Mouse (Mus musculus) MEL-GATA-1-ER (cell line): Measurements from ENCODE around the gene Prss35.

Experiments
- DNase-seq: peaks from one replicate; pipeline ENCODE4 v3.0.0-alpha.2; 2012; ENCODE audit warnings: low read depth; ENCODE audit errors: extremely low read depth

Gene Prss35

DNA sequence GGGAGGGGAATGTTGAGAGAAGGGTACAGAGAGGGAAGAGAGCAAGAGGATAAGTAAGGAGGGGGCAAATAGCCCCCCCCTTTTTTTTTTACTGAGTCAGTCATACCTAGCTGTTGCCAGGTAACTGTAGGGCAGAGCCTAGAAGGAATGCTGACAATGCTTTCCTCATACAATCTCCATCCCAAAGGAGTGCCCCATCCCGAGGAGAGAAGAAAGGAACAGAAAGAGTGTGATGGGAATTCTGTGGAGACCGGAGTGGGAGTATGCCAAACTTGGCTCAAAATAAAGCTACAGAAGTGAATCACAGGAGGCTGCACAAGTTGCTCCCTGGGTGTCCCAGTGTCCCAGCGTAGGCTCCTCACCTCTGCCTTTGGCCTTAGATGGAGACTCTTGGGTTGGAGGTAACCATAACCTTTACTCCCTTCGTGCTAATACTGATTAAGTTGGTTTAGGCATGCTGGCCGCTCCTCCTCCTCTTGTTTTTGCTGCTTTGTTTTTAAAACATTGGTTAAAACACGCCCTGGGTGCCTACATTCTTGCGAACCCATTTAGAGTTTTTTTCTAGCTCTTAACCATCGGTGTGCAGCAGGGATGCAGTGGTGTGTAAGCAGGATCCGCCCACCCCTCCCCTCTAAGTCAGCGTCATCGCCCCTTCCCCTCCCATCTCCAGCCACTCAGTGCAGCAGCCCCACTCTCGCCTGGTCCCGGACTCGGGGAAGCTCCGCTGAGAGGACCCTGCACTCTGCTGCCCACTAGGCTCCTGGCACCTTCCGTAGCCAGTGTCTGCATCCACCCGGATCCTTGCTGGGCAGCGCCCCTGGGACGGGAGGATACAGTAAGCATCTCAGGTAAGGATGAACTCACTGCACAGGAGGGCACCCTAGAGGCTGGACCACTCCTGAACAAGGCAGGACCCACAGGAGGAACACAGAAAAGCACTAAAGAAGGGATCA, at the start of gene Prss35:
Gene Prss35 (plus strand): TSS at position 691 of the 953 bp plus-strand sequence.
- DNase-seq = no peak

DNA sequence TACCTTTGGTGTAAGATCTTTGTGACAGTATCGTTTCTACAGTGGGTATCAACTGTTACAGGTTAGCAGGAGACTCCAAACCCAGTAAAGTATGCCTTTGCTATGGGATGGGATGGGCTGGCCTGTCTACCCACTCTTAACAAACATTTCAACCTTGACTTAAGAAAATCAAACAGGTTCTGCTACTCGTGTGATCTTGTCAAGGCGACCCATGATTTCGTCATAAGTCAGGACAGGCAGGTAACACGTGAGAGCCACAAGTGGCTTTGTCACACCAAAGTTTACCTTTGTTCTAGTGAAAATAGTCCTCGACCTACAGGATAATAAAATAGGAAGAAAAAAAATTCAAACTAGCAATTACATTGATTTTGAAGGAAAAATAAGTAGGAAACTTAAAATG, 49.5 kb upstream of the Prss35 start:
- no peak for DNase-seq

DNA sequence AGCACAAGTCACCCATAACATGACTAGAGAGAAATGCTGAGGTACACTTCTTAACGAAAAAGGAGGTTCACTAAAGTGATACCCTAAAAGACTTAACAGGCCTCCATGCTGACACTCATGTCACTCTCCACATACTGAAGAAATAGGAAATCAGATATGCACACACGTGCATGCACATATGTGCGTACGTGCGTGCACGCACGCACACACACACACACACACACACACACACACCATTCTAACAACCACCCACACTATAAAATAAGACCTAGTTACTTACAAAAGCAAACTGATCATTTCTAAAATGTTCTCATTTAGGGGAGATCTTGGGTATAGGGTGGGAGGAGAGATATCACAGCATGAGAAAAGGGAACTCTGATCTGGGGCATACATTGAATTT, 48.8 kb upstream of the Prss35 start:
- DNase-seq = peak; percentile 41

DNA sequence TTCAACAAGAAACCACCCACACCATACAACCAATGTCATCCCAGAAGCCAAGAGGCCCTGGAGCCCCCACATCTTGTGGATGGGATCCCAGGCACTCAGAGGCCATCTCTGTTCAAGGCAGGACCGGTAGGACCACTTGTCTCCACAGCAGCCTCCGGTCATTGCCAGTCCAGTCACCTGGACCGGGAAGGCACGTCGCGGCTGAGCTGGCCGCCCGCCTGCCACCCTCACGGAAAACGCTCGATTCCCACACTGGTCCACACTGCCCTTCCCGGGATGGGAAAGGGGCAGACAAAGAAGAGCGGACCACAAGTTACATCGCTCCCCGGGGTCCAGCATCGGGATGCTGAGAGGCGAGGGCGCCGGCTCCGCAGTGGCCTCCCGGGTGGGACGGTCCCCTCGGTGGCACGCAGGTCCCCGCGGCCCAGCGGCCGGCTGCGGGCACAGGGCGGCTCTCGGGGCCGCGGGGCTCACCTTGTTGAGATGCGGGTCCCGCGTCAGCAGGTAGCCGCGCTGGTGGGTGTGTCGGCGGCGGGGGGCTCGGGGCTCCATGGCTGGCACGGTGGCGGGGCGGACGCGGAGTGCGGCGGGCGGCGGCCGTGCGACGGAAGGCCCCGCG, 48.1 kb upstream of the Prss35 start:
- peak; percentile 12 for DNase-seq

DNA sequence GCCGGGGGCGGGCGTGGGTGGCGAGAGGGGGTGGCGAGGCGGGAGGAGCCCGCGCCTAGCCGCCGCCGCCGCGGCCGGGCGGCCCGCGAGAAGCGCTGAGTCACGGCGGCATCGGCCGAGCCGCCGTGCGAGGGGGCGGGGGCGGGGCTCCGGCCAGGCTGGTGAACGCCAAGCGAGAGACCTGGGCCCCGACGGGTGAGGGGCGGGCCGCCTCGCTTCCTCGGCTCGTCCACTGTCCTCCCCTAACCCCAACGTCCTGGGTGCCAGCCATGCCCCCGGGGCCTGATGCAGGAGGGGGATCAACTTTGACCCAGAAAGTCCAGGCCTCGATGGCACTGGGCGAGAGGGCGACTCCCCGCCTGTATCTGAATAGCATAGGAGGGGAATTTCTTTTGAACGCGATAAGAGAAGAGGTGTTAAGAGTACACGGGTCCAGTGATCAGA, 47.6 kb upstream of the Prss35 start, which contains the start of gene Me1:
Gene Me1 (minus strand): TSS at position 136 of the 444 bp plus-strand sequence.
- peak; percentile 36 for DNase-seq

DNA sequence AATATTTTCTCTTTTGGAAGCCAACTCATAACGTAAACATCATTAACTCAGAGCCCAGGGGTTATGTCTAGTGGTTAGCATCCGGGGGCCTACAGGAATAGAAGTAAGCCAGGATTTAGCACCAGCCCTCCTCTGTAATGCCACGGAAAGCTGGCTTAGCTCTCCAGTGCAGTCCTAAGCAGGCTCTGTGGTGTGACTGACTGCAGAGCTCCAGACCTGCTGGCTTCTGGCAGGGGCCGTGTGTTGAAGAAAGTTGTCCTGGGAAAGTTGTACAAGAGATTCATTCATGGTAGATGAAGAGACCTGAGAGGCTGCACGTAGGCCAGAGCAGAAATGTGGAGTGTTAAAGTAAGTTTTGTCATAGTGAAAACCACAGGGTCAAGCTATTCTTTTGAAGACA, 42.2 kb upstream of the Prss35 start:
- no peak for DNase-seq

DNA sequence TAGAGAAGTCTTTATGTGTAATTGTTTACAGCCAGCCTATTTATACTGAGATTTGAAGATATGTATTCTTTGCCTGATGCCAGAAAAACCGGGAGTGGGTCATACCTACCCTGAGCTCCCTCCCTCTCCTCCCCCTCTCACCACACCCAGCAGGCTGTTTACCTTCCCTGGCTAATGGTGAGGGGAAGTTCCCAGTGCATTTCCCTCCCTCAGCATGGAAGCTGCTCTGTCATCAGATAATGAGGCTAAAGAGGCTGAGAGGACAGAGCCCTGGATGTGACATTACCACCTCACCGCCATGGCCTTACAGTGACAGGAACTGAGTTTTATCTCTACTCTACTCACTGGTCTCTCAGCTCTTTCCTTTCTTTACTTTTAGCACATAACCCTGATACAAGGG, 41.6 kb upstream of the Prss35 start:
- DNase-seq = peak; percentile 32

DNA sequence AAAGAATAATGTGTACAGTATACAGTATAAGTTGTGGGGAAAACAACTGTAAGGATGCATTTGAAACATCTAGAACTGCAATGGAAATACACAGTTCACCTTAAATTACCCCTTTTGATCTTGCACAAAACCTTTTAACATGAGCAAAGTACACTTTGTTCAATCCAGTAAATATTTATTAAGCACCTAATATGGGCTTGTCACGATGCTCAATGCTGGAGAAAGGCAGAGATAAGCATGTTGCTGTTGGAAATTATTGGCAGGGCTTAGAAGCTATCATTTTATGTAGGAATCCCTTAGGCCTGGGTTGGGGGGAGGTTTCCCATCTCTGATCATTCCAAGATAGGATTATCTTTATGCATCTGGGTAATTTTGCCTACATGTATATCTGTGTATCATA, 36.0 kb upstream of the Prss35 start:
- no peak for DNase-seq

DNA sequence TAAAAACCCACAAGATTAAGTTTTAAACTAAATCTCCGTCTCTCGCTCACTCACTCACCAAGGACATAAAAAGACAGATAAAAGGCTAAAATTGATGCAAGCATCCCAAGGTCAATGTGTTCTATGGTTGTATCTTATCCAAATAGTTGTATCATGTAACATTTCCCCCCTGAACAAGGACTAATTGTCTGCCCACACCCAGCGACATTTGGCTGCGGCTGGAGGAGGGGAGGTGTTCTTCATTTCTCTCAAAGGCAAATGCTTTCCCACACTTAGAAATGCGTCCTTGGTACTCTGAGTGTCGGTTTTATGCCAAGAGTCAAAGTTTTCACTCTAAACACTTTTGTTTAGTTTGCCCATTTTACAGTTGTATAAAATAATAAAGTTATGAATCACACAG, 34.5 kb upstream of the Prss35 start:
- DNase-seq = no peak

DNA sequence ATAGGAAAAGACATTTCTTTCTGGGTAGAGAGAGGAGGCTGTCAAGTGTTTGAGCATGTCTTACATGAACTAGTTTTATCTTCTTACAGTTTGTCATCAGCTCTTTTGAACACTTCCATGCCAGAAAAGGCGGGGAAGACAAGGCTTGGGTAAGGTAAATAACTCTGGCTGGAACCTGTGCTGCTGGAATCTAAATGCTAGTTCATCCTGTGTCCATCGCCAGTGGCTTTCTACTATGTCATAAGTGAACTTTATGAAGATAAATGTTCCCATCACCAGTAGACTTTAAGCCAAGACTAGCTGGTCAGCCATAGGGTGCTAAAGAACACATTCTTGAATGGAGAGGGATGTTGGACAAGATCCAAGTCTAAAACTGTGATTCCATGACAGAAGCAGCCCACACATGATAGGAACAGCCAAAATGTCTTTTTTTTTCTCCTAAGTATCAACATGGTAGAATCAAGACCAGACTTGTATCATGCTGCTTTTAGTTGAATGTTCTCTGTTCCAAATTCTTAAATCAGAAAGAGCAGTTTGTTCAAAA, 33.3 kb upstream of the Prss35 start:
- DNase-seq = no peak

DNA sequence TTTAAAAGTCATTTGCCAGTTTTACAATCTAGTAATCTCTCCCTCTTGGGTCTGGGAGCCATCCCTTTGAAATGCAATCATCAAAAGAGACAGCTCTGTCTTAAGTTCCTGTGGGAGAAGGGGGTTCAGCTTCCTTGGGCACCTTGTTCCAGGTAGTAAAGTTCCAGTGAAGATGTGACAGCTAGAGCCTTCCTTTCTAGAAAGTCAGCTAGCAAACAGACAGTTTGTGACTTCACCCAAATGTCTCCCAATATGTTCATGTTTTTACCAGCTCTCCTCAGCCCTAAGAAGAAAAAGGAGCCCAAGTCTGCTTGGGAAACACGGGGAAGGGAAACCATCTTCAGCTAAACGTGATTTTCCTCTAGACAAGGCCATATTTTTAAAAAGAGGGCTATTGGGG, 30.8 kb upstream of the Prss35 start:
- DNase-seq = no peak

DNA sequence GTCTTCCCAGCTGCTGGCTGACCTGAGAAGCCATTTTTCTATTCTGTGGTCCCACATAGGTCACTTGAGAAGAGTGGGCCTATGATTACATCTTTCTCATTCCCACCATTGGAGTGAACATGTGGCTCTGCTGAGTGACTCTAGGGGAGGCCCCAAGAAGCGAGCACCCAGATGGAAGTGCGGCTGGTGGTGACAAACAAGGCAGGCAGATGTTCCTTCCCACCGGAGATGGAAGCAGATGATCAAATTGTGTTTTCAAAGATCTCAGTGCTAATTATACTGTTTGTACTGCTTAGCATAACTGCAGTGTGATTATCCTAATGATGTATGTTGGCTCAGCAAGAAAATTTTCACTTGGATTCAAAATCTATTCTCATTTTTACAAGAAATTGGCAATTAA, 29.4 kb upstream of the Prss35 start:
- no peak for DNase-seq

DNA sequence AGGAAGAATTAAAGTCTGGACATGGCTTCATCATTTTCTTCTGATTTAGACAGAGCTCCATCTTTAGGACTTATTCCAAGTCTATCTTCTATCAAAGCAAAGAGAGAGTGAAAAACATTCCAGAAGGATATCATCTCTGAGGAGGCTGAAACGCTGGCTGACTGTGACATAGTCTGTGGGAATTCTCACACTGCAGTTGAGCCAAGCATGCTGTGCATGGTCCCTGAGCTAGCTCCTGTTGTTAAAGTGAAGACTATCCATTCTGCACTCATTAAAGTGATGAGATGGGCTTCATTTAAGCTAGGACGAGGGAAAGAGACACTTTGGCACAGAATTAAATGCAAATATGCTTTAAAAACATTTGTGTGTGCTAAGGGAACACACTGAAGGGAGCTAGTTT, 26.9 kb upstream of the Prss35 start:
- no peak for DNase-seq

DNA sequence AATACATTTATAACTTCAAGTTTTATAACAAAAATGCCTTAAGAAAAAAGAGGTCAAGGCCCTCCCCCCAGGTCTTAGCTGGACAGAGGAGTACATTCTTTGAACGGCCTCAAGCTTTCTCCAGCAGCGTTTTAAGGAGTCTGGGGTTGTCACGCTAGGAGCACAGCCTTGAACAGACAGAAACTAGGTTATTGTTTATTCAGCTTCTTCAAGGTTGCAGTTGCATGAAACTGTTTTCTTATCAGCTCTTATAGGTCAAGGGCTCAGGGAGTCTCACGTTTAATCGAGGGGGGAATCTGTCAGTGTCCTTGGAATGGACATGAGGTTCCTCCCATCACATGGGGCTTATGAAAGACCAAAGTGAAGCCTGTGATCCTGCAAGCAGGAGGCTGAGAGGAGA, 26.3 kb upstream of the Prss35 start:
- no peak for DNase-seq

DNA sequence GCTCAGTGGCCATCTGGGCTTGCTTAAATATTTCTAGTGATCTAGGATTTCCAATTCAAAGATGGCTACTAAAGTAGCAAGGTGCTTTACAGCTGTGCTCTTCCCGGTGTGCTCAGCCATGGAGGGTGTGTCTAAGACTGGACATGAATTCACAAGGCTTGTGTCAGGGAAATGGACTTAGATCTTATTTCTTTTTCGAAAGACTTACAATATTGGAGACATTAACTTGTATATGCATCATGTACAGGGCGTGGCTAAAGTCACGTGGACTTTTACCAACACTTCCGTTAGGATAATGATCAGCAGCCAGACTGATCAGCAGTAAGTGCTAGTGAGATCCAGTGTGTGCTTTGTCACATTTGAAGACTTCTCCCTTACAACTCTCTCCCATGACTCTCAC, 23.2 kb upstream of the Prss35 start:
- DNase-seq = no peak

DNA sequence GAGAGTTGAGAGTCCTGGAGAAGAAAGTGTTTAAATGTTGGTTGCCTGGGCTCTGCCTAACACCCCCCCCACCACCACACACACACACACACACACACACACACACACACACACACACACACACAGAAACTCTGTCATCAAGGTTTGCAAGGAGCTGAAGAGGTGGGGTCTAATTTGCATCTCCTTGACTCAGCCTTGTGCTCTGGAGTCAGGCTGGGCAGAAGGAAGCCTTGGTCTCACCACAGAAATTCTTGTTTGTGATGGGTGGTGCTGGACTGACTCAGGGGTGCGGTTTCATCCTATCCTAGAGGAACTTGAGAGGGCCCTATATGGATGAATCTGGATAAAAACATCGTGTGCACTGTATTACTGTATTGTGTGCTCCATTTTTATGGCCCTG, 22.7 kb upstream of the Prss35 start:
- DNase-seq = no peak

DNA sequence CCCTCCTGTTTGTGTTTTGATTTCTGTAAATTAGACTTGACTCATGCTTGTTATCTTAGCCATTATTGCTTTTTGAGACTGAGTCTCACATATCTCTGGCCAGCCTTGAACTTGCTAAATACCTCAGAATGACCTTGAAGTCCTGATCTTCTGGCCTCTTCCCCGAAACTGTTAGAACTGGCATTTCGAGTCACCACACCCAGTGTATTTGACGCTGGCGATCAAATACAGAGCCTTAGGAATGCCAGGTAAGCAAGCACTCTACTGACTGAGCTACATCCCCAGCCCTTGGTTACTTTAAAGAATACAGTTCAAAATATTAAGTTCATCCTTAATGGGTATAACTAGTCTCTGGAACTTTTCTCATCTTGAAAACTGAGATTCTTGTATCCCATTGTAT, 18.4 kb upstream of the Prss35 start:
- DNase-seq = no peak

DNA sequence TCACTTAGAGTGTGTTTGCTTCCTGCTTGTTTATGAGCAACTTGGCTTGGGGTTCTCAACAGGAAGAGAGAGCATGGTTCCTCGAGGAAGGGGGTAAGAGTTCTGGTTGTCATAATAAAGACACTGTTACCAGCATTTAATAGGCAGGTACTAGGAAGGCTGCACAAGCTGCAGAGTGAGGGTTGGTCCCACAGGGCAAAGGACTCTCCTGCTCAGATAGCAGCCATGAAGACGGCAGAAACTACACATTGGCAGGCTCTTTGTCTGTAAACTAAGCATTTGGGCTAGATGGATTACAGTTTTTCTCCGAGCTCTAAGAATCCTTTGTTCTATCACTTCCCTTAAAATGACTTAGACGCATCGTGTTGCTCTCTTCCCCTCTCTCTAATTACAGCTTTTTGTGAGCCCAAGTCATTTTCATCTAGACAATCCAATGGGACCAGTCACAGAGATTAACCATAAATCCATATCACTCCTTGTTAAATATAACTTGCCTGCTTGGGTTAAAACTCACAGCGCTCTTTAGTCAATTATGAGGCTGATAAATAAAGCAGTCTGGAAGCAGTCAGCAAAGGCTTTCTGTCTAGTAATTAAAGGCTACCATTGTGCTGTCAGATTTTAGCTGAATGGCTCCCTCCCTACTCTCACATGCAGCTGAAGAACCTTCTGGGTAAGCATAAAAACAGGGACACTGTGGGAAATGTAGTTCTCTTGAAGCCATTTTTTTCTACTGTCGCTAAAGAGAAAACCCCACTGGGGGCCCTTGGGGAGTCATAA, 17.7 kb upstream of the Prss35 start:
- no peak for DNase-seq

DNA sequence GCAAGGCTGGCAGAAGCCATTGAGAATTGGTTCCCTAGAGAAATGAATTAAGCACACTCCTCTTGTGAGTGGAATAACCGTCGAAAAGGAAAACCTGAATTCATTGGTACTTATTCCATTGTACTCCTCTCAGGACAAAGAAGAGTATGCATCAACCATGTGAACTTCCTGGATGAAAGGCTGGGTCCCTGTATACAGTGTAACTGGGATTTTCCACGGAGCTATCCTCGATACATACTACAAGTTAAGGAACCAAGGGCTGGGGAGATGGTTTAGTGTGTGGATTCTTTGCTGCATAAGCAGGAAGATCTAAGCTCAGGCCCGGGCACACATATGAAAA, 17.1 kb upstream of the Prss35 start:
- no peak for DNase-seq

DNA sequence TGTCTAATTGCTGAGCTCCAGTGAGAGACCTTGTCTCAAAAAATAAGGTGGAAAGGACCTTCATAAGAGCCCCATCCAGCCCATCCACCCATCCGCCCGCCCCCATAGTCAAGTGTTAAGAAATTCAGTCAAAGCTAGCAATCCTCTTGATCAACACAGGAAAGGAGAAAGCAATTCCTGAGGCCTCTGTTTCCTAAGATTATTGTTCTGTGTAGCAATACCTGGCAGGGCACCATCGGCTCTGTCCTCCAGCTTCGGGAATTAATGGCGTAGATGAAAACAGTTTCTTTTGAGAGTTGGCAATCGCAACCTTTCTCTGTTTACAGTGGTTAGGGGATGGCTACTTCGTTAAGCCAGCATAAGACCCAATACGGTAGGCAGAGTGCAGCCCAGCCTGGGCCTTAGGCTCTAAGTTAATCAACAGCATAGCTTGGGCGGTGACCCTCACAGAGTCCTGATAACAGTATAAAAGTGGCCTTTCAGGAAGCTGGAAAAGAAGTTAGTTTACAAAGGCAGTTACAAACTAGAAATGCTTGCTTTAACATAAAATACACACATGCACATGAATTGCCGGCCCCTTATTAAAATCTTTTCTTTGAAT, 15.1 kb upstream of the Prss35 start:
- DNase-seq = peak; percentile 29

DNA sequence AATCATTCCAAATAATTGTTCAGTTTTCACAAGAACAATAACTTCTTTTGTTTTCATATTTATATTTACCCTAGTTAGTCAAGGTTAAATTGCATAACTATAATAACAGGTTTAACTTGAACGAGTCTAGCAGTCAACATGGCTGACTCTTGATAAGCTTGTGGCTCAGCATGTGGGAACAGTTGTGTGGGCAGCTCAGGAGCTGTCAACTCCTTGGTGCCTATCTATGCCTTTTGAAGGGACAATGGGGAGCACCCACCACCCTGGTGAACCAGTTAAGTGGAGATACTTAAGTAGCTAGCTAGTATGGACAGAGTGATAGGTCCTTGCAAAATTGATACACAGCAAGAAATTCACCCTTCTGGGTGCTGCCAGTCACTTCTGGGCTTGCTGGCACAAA, 14.4 kb upstream of the Prss35 start:
- no peak for DNase-seq
